Mouse (Mus musculus) Patski (cell line): ENCODE measurements around the gene Ube2z. TPM values are rescaled to one million over a fixed set of nuclear protein-coding genes. Genes with fewer than 3 reads are reported as not detected.

Source experiments
- ATAC-seq: fragments of 100-300 bp; one replicate; pipeline ENCODE4 v1.8.0; 2021
- CTCF ChIA-PET: fragments of 350-600 bp; sonication (Branson Sonifier 250); formaldehyde crosslinking; loops from one replicate; lab custom pipeline; 2022; ENCODE audit warnings: inconsistent platforms; lab: Charles Lee
- POLR2A ChIA-PET: fragments of 350-600 bp; sonication (Branson Sonifier 250); formaldehyde crosslinking; loops from one replicate; lab custom pipeline; 2022; ENCODE audit warnings: antibody characterized with exemption, inconsistent platforms; lab: Charles Lee
- DNase-seq: peaks from one replicate; pipeline ENCODE4 v3.0.0-alpha.2; 2011; ENCODE audit warnings: low read depth, low spot score
- H3K27me3 ChIP-seq: fragments of 371-371 bp; one replicate; pipeline ENCODE4 v1.5.1; 2021
- CTCF ChIP-seq: fragments of 100-300 bp; IDR thresholded peaks from one replicate; pipeline ENCODE4 v1.5.1; 2021
- in situ Hi-C: fragments of 300-500 bp; cut with MboI; formaldehyde crosslinking; loops from 3 replicates; pipeline ENCODE4 v1.11.1; 2018; ENCODE audit warnings: low pct_unique_long_range_greater_than_20kb, mixed read lengths
- polyA plus RNA-seq: library from polyadenylated mRNA; unstranded; gene quantifications from one replicate; pipeline ENCODE4 v1.2.3, GENCODE M21; 2021

The Ube2z gene
- polyA plus RNA-seq, 1 experiment from 2014 or later = 74.0 TPM

DNA sequence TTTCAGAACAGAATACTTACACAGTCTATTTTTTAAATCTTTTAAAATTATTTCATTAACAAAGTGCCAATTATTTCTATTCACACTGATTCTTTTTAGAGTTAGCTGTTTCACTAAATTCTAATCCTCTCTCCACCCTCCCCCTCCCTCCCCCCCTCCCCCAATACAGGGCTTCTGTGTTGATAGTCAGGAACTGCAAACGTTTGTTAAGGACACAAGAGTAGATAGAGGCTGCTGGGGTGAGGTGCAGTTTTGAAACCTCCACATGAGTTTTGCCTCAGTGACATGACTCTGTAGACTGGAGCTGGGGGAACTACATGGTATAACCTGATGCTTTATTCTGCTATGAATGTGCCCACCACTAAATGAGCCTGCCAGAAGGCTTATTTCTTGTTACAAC lies 56.4 kb downstream of the Ube2z start:
- peaks cover 53% of the 10 kb centered on the region for H3K27me3 ChIP-seq
- CTCF ChIA-PET = no interaction called here
- TF ChIP-seq CTCF = no peak
- ATAC-seq = no peak
- DNase-seq = no peak
- POLR2A ChIA-PET = no interaction called here
- in situ Hi-C loops = no loop called here

- H3K27me3 ChIP-seq = peaks cover 53% of the 10 kb centered on the region
- ATAC-seq = no peak
- in situ Hi-C loops = no loop called here
- DNase-seq = no peak
- CTCF ChIA-PET = no interaction called here
- POLR2A ChIA-PET = interaction anchor here (0.6 to 0.7 kb wide), 4 partner anchors 26 to 337 kb away, joined by 3 to 6 read pairs (median 4); no protein-coding TSS in a partner anchor
- TF ChIP-seq CTCF = no peak
Observed at GRCm38 (mm10) chr11:96007516-96008235, 57.5 kb downstream of the Ube2z start.

DNA sequence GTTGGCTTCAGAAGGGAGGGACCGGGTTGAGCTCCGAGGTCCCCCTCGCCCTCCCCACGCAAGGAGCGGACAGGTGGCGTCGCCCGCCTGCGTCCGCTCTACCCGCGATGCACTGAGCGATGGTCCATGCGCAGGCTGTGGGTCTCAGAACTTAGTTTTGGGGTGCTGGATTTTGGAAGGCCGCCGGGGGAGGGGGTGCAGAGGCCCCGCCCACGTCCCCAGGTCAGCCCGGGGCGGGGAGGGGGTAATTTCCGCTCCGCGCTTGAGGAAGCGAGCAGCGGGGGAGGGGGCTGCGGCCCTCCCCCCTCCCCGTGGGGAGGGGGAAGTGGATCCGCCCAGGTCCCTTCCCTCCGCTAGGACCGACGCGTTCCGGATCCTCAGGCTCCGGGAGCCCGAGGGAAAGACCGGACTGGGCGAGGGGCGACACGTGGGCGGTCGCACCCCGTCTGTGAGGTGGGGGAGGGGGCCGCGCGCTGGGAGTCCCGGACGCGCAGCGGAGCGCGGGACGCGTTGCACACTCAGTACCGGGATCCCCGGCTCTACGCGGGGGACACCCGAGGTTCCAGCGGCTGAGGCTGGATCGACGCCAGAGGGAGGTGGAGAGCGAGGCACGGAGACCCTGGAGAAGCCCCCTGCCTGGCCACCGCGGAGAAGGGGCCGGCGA lies 58.2 kb downstream of the Ube2z start:
- DNase-seq (no peak), ATAC-seq (peak; percentile 8)
- no peak for TF ChIP-seq CTCF
- ChIA-PET CTCF (no interaction called here), POLR2A (interaction anchor here (1.1 kb wide), 1 partner anchor 27 kb away, joined by 4 read pairs; no protein-coding TSS in a partner anchor)
- in situ Hi-C loops = no loop called here
- peaks cover 57% of the 10 kb centered on the region for H3K27me3 ChIP-seq

- H3K27me3 ChIP-seq = peaks cover 53% of the 10 kb centered on the region
- ChIA-PET POLR2A (interaction anchor here (1.1 kb wide), 1 partner anchor 27 kb away, joined by 4 read pairs; no protein-coding TSS in a partner anchor), CTCF (no interaction called here)
- ATAC-seq (no peak), DNase-seq (no peak)
- in situ Hi-C loops = no loop called here
- TF ChIP-seq CTCF = no peak
Observed at GRCm38 (mm10) chr11:96006367-96006851, 58.8 kb downstream of the Ube2z start.

DNA sequence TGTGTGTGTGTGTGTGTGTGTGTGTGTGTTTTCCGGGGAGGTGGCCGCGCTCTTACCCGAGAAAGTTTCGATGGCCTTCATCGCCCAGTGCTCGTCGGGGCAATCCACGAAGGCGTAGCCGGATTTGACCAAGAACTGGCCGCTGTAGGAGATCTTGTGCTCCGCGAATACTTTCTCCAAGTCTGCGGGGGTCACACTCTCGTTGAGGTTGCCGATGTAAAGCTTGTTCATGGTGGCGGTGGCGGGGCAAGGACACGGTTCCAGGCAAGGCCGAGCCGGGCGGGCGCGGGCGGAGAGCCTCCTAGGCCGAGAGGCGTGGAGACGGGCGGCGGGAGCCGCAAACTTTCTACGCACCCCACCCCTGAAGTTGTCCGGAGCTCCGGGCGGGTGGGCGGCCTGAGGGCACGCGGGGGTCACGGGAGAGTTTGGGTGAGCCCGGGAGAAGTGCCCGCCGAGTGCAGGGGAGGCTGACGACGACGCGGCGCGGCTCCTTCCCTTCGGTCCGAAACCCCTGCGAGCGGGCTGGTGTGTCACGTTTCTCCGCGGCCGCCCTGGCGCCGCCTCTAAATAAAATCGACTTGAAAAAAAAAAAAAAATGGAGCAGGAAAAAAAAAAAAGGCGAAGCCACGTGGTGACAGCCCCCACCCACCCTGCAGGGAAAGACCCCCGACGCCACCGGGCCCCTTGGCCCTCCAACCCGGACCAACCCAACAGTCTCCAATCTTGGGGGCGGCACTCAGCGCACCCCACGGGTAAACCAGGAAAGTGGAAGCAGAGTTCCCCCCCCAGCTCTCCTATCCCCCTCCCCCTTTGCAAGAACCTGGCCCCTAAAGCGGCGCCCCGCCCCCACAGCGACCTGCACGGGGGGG lies 59.6 kb downstream of the Ube2z start, which contains the start of gene Igf2bp1:
TSS of gene Igf2bp1 (minus strand) at position 538 of the 869 bp plus-strand sequence.
- H3K27me3 ChIP-seq = peaks cover 51% of the 10 kb centered on the region
- ATAC-seq (no peak), DNase-seq (no peak)
- in situ Hi-C loops = no loop called here
- no peak for TF ChIP-seq CTCF
- POLR2A ChIA-PET = interaction anchor here (1.1 kb wide), 1 partner anchor 28 kb away, joined by 4 read pairs; no protein-coding TSS in a partner anchor
- CTCF ChIA-PET = no interaction called here

DNA sequence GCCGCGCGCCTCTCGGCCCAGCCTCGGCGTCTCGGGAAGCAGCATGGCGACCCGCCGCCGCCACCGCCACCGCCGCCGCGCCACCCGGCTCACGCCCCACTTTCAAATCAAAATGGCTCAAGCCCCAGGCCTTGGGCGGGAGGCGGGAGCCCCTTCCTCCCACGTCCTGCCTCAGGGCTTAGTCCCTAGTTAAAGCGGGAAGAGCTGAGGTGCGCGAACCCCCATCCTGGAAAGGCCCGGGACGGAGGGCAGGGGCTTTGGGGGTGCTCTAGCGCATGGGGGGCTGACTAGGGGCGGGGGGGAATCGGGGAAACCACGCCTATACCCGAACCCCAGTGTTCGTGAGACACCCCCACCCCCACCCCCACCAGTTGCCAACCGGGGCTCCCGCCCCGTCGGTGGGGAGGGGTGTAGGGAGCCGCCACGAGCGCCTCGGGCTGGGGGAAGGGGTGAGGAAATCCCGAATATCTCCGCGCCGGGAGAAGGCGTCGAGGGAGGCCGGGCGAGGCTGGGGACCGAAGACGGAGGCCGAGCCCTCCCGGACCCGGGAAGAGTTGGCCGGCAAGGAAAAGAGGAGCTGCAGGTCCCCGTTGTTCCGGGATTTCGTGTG lies 60.3 kb downstream of the Ube2z start:
- ChIA-PET POLR2A (no interaction called here), CTCF (no interaction called here)
- no peak for DNase-seq
- no peak for ATAC-seq
- TF ChIP-seq CTCF = no peak
- in situ Hi-C loops = no loop called here
- H3K27me3 ChIP-seq = peaks cover 43% of the 10 kb centered on the region

- POLR2A ChIA-PET = no interaction called here
- in situ Hi-C loops = no loop called here
- CTCF ChIA-PET = no interaction called here
- peaks cover 36% of the 10 kb centered on the region for H3K27me3 ChIP-seq
- no peak for TF ChIP-seq CTCF
- no peak for DNase-seq
- ATAC-seq = no peak
Observed at GRCm38 (mm10) chr11:96003969-96004792, 61.0 kb downstream of the Ube2z start.

- DNase-seq (no peak), ATAC-seq (no peak)
- CTCF ChIA-PET = interaction anchor here (1.3 kb wide), 1 partner anchor 72 kb away, joined by 3 read pairs; the partner anchor contains the start of gene Atp5g1
- H3K27me3 ChIP-seq = peaks cover 33% of the 10 kb centered on the region
- POLR2A ChIA-PET = no interaction called here
- TF ChIP-seq CTCF = no peak
- in situ Hi-C loops = no loop called here
Observed at GRCm38 (mm10) chr11:96003100-96003900, 61.9 kb downstream of the Ube2z start.

Other genes with a start within 250 kb of the Ube2z start
- gene Phospho1, start 240.9 kb downstream of the Ube2z start, polyA plus RNA-seq = 2.1 TPM
- not detected for gene Gngt2, start 228.2 kb downstream of the Ube2z start, polyA plus RNA-seq
- not detected for gene Abi3, start 222.9 kb downstream of the Ube2z start, polyA plus RNA-seq
- gene B4galnt2, start 150.5 kb downstream of the Ube2z start, polyA plus RNA-seq = 0.21 TPM
- gene Igf2bp1, start 59.4 kb downstream of the Ube2z start, polyA plus RNA-seq = 1.2 TPM
- gene Gip, start 40.8 kb downstream of the Ube2z start, polyA plus RNA-seq = not detected
- gene Snf8, start 30.5 kb downstream of the Ube2z start, polyA plus RNA-seq = 100 TPM
- 605 TPM for gene Atp5g1, start 10.3 kb upstream of the Ube2z start, polyA plus RNA-seq
- gene Calcoco2, start 46.6 kb upstream of the Ube2z start, polyA plus RNA-seq = not detected
- gene Ttll6, start 68.4 kb upstream of the Ube2z start, polyA plus RNA-seq = 0.13 TPM
- gene Hoxb13, start 128.9 kb upstream of the Ube2z start, polyA plus RNA-seq = 1.4 TPM
- gene Hoxb9, start 206.1 kb upstream of the Ube2z start, polyA plus RNA-seq = 111 TPM
- gene Hoxb8, start 216.5 kb upstream of the Ube2z start, polyA plus RNA-seq = 118 TPM
- gene Hoxb7, start 221.2 kb upstream of the Ube2z start, polyA plus RNA-seq = 98.7 TPM
- gene Hoxb6, start 227.1 kb upstream of the Ube2z start, polyA plus RNA-seq = 69.7 TPM
- 24.4 TPM for gene Hoxb5, start 237.9 kb upstream of the Ube2z start, polyA plus RNA-seq